Mouse (Mus musculus) inflammation-experienced regulatory T-cells, adult 6 months (primary cell): ENCODE data around the gene Pam. TPM values are rescaled to one million over a fixed set of nuclear protein-coding genes. Genes with fewer than 3 reads are reported as not detected.
"Not testable (repeated sequence)": the region's sequence is repeated elsewhere in the genome, so short reads cannot be mapped to it uniquely, and the experiment has no call there.

ENCODE experiments used
- ATAC-seq: one replicate; pipeline ENCODE4 v1.8.0; 2017
- polyA plus RNA-seq, 3 experiments: library from polyadenylated mRNA; unstranded; fragments of 100-300 nt; shearing (Covaris generic); gene quantifications; one replicate each; pipeline ENCODE4 v1.2.1; 2017

Gene Pam
- polyA plus RNA-seq, 3 experiments from 2014 or later = 1.5 to 5.3 (median 3.8) TPM

- no peak for ATAC-seq
Observed at GRCm38 (mm10) chr1:97960681-97961080, 134.8 kb downstream of the Pam start.

GRCm38 (mm10) chr1:97960124-97960523 is 135.3 kb downstream of the Pam start:
- no peak for ATAC-seq

GRCm38 (mm10) chr1:97958759-97959158 is 136.7 kb downstream of the Pam start:
- no peak for ATAC-seq

GRCm38 (mm10) chr1:97949258-97949657 is 146.2 kb downstream of the Pam start:
- not testable (repeated sequence) for ATAC-seq

- no peak for ATAC-seq
Observed at GRCm38 (mm10) chr1:97947100-97947499, 148.3 kb downstream of the Pam start.

- no peak for ATAC-seq
Observed at GRCm38 (mm10) chr1:97943908-97944608, 151.4 kb downstream of the Pam start.

GRCm38 (mm10) chr1:97943402-97943801 is 152.0 kb downstream of the Pam start:
- no peak for ATAC-seq

GRCm38 (mm10) chr1:97942966-97943365 is 152.5 kb downstream of the Pam start:
- ATAC-seq = no peak

- no peak for ATAC-seq
Observed at GRCm38 (mm10) chr1:97938586-97938985, 156.9 kb downstream of the Pam start.

- ATAC-seq = no peak
Observed at GRCm38 (mm10) chr1:97938053-97938452, 157.4 kb downstream of the Pam start.

- ATAC-seq = no peak
Observed at GRCm38 (mm10) chr1:97934940-97935339, 160.5 kb downstream of the Pam start.

- ATAC-seq = no peak
Observed at GRCm38 (mm10) chr1:97931220-97931619, 164.2 kb downstream of the Pam start.

- ATAC-seq = no peak
Observed at GRCm38 (mm10) chr1:97929415-97930028, 165.9 kb downstream of the Pam start.

GRCm38 (mm10) chr1:97926789-97927188 is 168.7 kb downstream of the Pam start:
- ATAC-seq = no peak

GRCm38 (mm10) chr1:97926017-97926540 is 169.4 kb downstream of the Pam start:
- no peak for ATAC-seq

- ATAC-seq = no peak
Observed at GRCm38 (mm10) chr1:97922395-97922794, 173.1 kb downstream of the Pam start.

- ATAC-seq = no peak
Observed at GRCm38 (mm10) chr1:97921886-97922285, 173.6 kb downstream of the Pam start.

GRCm38 (mm10) chr1:97918495-97918894 is 177.0 kb downstream of the Pam start:
- no peak for ATAC-seq

GRCm38 (mm10) chr1:97916971-97917234 is 178.5 kb downstream of the Pam start:
- ATAC-seq = no peak

- ATAC-seq = no peak
Observed at GRCm38 (mm10) chr1:97916218-97916970, 179.1 kb downstream of the Pam start.

- ATAC-seq = no peak
Observed at GRCm38 (mm10) chr1:97915726-97916125, 179.7 kb downstream of the Pam start.

- ATAC-seq = no peak
Observed at GRCm38 (mm10) chr1:97910874-97911273, 184.6 kb downstream of the Pam start.

- ATAC-seq = no peak
Observed at GRCm38 (mm10) chr1:97909561-97909960, 185.9 kb downstream of the Pam start.

GRCm38 (mm10) chr1:97908736-97909135 is 186.7 kb downstream of the Pam start:
- ATAC-seq = no peak
